Mouse (Mus musculus) liver, embryonic 14.5 days (tissue): Measurements from ENCODE around the gene Gm7682.
"Not testable (repeated sequence)": the region's sequence is repeated elsewhere in the genome, so short reads cannot be mapped to it uniquely, and the experiment has no call there.

Experiments used
- CTCF ChIP-seq: IDR thresholded peaks from 2 replicates; pipeline ENCODE4 v1.5.1; 2016; ENCODE audit warnings: antibody characterized with exemption, low read depth, control low read depth
- EP300 ChIP-seq: IDR thresholded peaks from 2 replicates; pipeline ENCODE4 v1.6.1; 2016; ENCODE audit warnings: antibody characterized with exemption, low read depth

GRCm38 (mm10) chr5:94445484-94445883 is at the start of gene Gm7682:
- TF ChIP-seq CTCF, EP300: not testable (repeated sequence)
